Mouse (Mus musculus): Measurements from ENCODE around the gene Irgc1. TPM values are rescaled to one million over a fixed set of nuclear protein-coding genes. Genes with fewer than 3 reads are reported as not detected.

The Irgc1 gene
- polyA plus RNA-seq, 2 experiments from 2014 or later: not detected

- no peak for ATAC-seq
These were observed 53.7 kb downstream of the Irgc1 start for GRCm38 (mm10) chr7:24398364-24398913.

- no peak for ATAC-seq
These were observed 55.3 kb downstream of the Irgc1 start for GRCm38 (mm10) chr7:24396832-24397231.

GRCm38 (mm10) chr7:24394475-24395161 lies 57.5 kb downstream of the Irgc1 start:
- ATAC-seq: peak; percentile 69

- no peak for ATAC-seq
These were observed 58.0 kb downstream of the Irgc1 start for GRCm38 (mm10) chr7:24394054-24394453.

- no peak for ATAC-seq
These were observed 60.4 kb downstream of the Irgc1 start for GRCm38 (mm10) chr7:24391687-24392086.

- no peak for ATAC-seq
These were observed 61.0 kb downstream of the Irgc1 start for GRCm38 (mm10) chr7:24391077-24391476.

GRCm38 (mm10) chr7:24390512-24390911 lies 61.6 kb downstream of the Irgc1 start:
- ATAC-seq: no peak

- ATAC-seq: no peak
These were observed 62.4 kb downstream of the Irgc1 start for GRCm38 (mm10) chr7:24389516-24390187.

GRCm38 (mm10) chr7:24387059-24387556 lies 65.0 kb downstream of the Irgc1 start:
- ATAC-seq: no peak

GRCm38 (mm10) chr7:24384827-24385226 lies 67.3 kb downstream of the Irgc1 start:
- ATAC-seq: peak; percentile 21

- no peak for ATAC-seq
These were observed 68.0 kb downstream of the Irgc1 start for GRCm38 (mm10) chr7:24384070-24384469.

- no peak for ATAC-seq
These were observed 69.2 kb downstream of the Irgc1 start for GRCm38 (mm10) chr7:24382730-24383372.

Other genes with a start within 250 kb of the Irgc1 start
- gene Zfp111, start 240.9 kb downstream of the Irgc1 start, polyA plus RNA-seq (2017; shearing (Covaris generic)): under 1 TPM; 0.58 to 0.78 TPM
- gene Zfp109, start 214.7 kb downstream of the Irgc1 start, polyA plus RNA-seq (2017; shearing (Covaris generic)): 1 to 10 TPM; 1.8 to 2.7 TPM
- under 1 TPM; 0.46 to 0.68 TPM for gene Zfp108, start 197.5 kb downstream of the Irgc1 start, polyA plus RNA-seq (2017; shearing (Covaris generic))
- 1 to 10 TPM in 1 of 2 experiments, under 1 TPM in 1; 0.61 to 2.0 TPM for gene Zfp93, start 181.9 kb downstream of the Irgc1 start, polyA plus RNA-seq (2017; shearing (Covaris generic))
- 10 to 100 TPM; 16.6 to 17.4 TPM for gene Zfp61, start 151.1 kb downstream of the Irgc1 start, polyA plus RNA-seq (2017; shearing (Covaris generic))
- gene Zfp94, start 135.6 kb downstream of the Irgc1 start, polyA plus RNA-seq (2017; shearing (Covaris generic)): 1 to 10 TPM; 7.8 to 9.3 TPM
- not detected for gene Tescl, start 118.4 kb downstream of the Irgc1 start, polyA plus RNA-seq (2017; shearing (Covaris generic))
- gene Lypd5, start 103.1 kb downstream of the Irgc1 start, polyA plus RNA-seq (2017; shearing (Covaris generic)): not detected
- 100 to 1,000 TPM; 101 to 105 TPM for gene Kcnn4, start 82.0 kb downstream of the Irgc1 start, polyA plus RNA-seq (2017; shearing (Covaris generic))
- gene Smg9, start 52.7 kb downstream of the Irgc1 start, polyA plus RNA-seq (2017; shearing (Covaris generic)): 10 to 100 TPM; 24.1 to 31.0 TPM
- 1 to 10 TPM; 1.1 to 1.5 TPM for gene Plaur, start 10.2 kb upstream of the Irgc1 start, polyA plus RNA-seq (2017; shearing (Covaris generic))
- gene Cadm4, start 29.7 kb upstream of the Irgc1 start, polyA plus RNA-seq (2017; shearing (Covaris generic)): not detected
- gene Zfp428, start 54.7 kb upstream of the Irgc1 start, polyA plus RNA-seq (2017; shearing (Covaris generic)): not detected
- gene AC161166.1, start 60.2 kb upstream of the Irgc1 start, polyA plus RNA-seq (2017; shearing (Covaris generic)): under 1 TPM in 1 of 2 experiments, not detected in 1; 0.17 TPM
- gene Irgq, start 78.4 kb upstream of the Irgc1 start, polyA plus RNA-seq (2017; shearing (Covaris generic)): 1 to 10 TPM; 1.5 to 1.8 TPM
- gene Pinlyp, start 93.8 kb upstream of the Irgc1 start, polyA plus RNA-seq (2017; shearing (Covaris generic)): not detected
- 10 to 100 TPM; 19.9 to 30.3 TPM for gene Xrcc1, start 94.0 kb upstream of the Irgc1 start, polyA plus RNA-seq (2017; shearing (Covaris generic))
- 10 to 100 TPM; 19.0 to 21.6 TPM for gene Ethe1, start 135.2 kb upstream of the Irgc1 start, polyA plus RNA-seq (2017; shearing (Covaris generic))
- gene Zfp575, start 135.3 kb upstream of the Irgc1 start, polyA plus RNA-seq (2017; shearing (Covaris generic)): under 1 TPM in 1 of 2 experiments, not detected in 1; 0.12 TPM
- under 1 TPM; 0.25 to 0.73 TPM for gene Phldb3, start 158.5 kb upstream of the Irgc1 start, polyA plus RNA-seq (2017; shearing (Covaris generic))
- not detected for gene Lypd3, start 184.3 kb upstream of the Irgc1 start, polyA plus RNA-seq (2017; shearing (Covaris generic))
- gene Tex101, start 224.4 kb upstream of the Irgc1 start, polyA plus RNA-seq (2017; shearing (Covaris generic)): not detected

Measured in activated CD4-positive, CD25-positive, alpha-beta regulatory T cell, adult 4 months (primary cell).